Mouse (Mus musculus) lung, postnatal 0 days (tissue): Measurements from ENCODE around the gene Igfbp5. TPM values are rescaled to one million over a fixed set of nuclear protein-coding genes. Genes with fewer than 3 reads are reported as not detected.

ENCODE experiments used
- ATAC-seq: fragments of 200-750 bp; cut with Nextera tagmentation; 2 replicates; pipeline ENCODE4 v1.8.0; 2017; ENCODE audit warnings: moderate library complexity
- DNase-seq: peaks from one replicate; pipeline ENCODE4 v3.0.0-alpha.2; 2016; ENCODE audit warnings: low spot score
- H3K27ac ChIP-seq: fragments of 300-500 bp; sonication (generic); 2 replicates; pipeline ENCODE4 v1.5.1; 2014; ENCODE audit warnings: antibody characterized with exemption, mild to moderate bottlenecking, low read length, mixed read lengths
- H3K27me3 ChIP-seq: fragments of 300-500 bp; sonication (generic); replicated peaks from 2 replicates; pipeline ENCODE4 v1.6.1; 2014; ENCODE audit warnings: low read length, mixed read lengths; ENCODE audit not compliant: insufficient read depth
- H3K36me3 ChIP-seq: fragments of 300-500 bp; sonication (generic); 2 replicates; pipeline ENCODE4 v1.6.1; 2014; ENCODE audit warnings: low read length, mixed read lengths; ENCODE audit not compliant: insufficient read depth
- H3K4me1 ChIP-seq: fragments of 300-500 bp; sonication (generic); 2 replicates; pipeline ENCODE4 v1.6.1; 2014; ENCODE audit warnings: antibody characterized with exemption, low read depth, low read length, mixed read lengths; ENCODE audit not compliant: insufficient read depth
- H3K4me2 ChIP-seq: fragments of 300-500 bp; sonication (generic); replicated peaks from 2 replicates; pipeline ENCODE4 v1.6.1; 2014; ENCODE audit warnings: low read depth, mild to moderate bottlenecking, low read length, moderate library complexity, mixed read lengths
- H3K4me3 ChIP-seq: fragments of 300-500 bp; sonication (generic); 2 replicates; pipeline ENCODE4 v1.5.1; 2014; ENCODE audit warnings: low read depth, low read length
- H3K9ac ChIP-seq: fragments of 300-500 bp; sonication (generic); replicated peaks from 2 replicates; pipeline ENCODE4 v1.6.1; 2014; ENCODE audit warnings: low read depth, mild to moderate bottlenecking
- H3K9me3 ChIP-seq: fragments of 300-500 bp; sonication (generic); 2 replicates; pipeline ENCODE4 v1.6.1; 2016; ENCODE audit warnings: low read length, mixed read lengths
- CTCF ChIP-seq: IDR thresholded peaks from 2 replicates; pipeline ENCODE4 v1.5.1; 2016; ENCODE audit warnings: antibody characterized with exemption, mild to moderate bottlenecking
- EP300 ChIP-seq: IDR thresholded peaks from 2 replicates; pipeline ENCODE4 v1.6.1; 2016; ENCODE audit warnings: antibody characterized with exemption, mild to moderate bottlenecking, control low read depth
- WGBS: fragments of 180-500 bp; shearing (Covaris S2); extraction: QIAGEN DNeasy Blood & Tissue Kit; methylation state at CpG from one replicate; pipeline ENCODE4 v1.1.7; 2014; 5-methylcytosine and 5-hydroxymethylcytosine counted together
- polyA plus RNA-seq: library from polyadenylated mRNA; unstranded; fragments of >200 nt; fragmentation: Nextera tagmentation; extraction: Ambion mirVana; gene quantifications from 2 replicates; pipeline ENCODE4 v1.2.1, GENCODE M21; 2015

Gene Igfbp5
- polyA plus RNA-seq, 1 experiment from 2014 or later: 32.6 TPM

DNA sequence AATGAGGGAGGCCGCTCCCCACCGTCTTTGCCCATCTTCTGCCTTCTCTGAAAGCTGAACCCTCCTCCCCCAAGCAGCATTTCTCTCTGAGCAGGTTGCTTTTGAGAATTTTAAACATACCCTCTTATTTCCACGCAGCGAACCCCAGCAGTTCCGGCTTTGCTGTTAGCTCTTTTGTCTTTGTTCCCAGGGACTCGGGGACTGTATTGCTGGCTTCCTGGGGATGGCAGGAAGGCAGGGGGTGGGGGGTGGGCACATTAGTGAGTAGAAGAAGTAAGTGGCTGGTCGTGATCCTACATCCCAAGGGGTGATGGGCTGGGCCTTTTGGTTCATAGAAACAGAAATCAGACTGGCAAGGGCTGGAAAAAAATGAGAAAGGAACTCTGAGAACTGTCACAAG is 47.8 kb downstream of the Igfbp5 start:
- no peak for ATAC-seq
- TF ChIP-seq EP300 (no peak), CTCF (no peak)
- Histone ChIP-seq H3K36me3 (no peaks in the 10 kb centered on the region), H3K4me3 (no peak overlapping the region), H3K27me3 (peaks cover 5% of the 10 kb centered on the region; the same call in 1 of the 2 replicates), H3K4me1 (peaks cover 8% of the 10 kb centered on the region), H3K9me3 (no peaks in the 10 kb centered on the region), H3K27ac (no peak overlapping the region), H3K4me2 (0 out of 2 replicates have a peak overlapping the region, but pooled peaks have one; percentile 22), H3K9ac (no peak overlapping the region)
- 15% methylated on average over 7 of the region's 7 CpGs for WGBS
- no peak for DNase-seq

DNA sequence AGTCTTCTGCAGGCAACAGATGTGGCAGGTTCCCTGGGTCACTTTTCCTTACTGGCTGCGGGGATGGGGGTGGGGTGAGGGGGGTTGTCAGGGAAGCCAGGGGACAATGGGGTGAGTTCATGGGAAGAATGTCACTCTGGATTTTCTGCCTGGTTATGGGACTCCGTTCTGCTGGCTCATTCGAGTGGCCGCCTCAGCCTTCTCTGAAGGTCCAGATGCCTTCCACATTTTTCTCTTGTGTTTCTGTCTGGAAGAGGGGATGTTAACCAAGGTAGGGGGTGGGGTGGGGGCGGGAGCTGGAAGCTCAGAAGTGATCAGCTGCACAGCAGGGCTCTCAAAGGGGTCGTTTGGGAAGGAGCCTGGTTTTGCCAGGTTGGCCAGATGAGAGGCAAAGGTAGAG is 48.2 kb downstream of the Igfbp5 start:
- Histone ChIP-seq H3K4me2 (0 out of 2 replicates have a peak overlapping the region, but pooled peaks have one; percentile 22), H3K27me3 (peaks cover 5% of the 10 kb centered on the region; the same call in 1 of the 2 replicates), H3K36me3 (no peaks in the 10 kb centered on the region), H3K4me1 (peaks cover 8% of the 10 kb centered on the region), H3K9ac (no peak overlapping the region), H3K9me3 (no peaks in the 10 kb centered on the region), H3K4me3 (no peak overlapping the region), H3K27ac (no peak overlapping the region)
- TF ChIP-seq EP300 (no peak), CTCF (no peak)
- 18% methylated on average over 6 of the region's 6 CpGs for WGBS
- ATAC-seq (no peak), DNase-seq (no peak)

DNA sequence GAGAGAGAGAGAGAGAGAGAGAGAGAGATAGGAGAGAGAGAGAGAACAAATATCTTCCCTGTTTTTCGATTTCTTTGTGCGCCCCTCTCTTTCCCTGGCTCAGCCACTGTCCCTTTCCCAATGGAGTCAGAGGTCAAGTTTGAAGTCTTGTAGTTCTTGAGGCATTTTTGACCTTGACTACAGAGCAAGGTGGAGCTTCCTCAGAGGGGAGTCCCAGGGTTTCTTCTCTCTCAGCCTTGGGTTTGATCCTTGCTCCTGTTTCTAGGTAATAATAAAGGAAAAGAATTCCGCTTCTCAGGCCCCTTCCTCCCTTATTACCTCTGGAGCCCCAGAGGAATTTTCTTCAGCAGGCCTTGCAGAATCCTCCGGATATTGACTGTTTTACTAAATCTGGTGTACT is 48.8 kb downstream of the Igfbp5 start:
- no peak overlapping the region for H3K4me3 ChIP-seq
- H3K27ac ChIP-seq: no peak overlapping the region
- H3K36me3 ChIP-seq: no peaks in the 10 kb centered on the region
- no peaks in the 10 kb centered on the region for H3K9me3 ChIP-seq
- peaks cover 5% of the 10 kb centered on the region; the same call in 1 of the 2 replicates for H3K27me3 ChIP-seq
- H3K4me1 ChIP-seq: peaks cover 8% of the 10 kb centered on the region
- ATAC-seq (no peak), DNase-seq (no peak)
- no peak for TF ChIP-seq CTCF
- TF ChIP-seq EP300: no peak
- no peak overlapping the region for H3K9ac ChIP-seq
- peak overlapping the region; percentile 97; the same call in 1 of the 2 replicates for H3K4me2 ChIP-seq
- WGBS: 34% methylated on average over 4 of the region's 4 CpGs

DNA sequence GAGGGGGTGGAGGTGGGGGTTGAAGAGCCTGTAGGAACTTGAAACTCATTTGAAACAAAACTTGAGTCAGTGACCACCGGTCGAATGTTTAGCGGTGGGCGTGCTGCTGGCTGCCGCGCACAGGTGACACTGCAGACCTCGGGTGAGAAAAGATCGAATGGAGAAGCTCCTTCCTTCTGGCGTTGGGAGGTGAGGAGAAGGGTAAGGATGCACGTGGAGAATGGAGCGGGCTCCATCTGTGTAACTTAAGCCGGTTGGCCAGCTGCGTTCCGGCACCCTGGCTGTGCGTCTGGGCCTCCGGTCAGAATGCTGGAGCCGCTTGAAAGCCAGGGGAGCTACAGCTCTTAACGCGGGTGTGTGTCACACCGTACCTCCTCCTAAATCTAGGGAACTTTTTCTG is 49.4 kb downstream of the Igfbp5 start:
- H3K36me3 ChIP-seq: no peaks in the 10 kb centered on the region
- H3K4me2 ChIP-seq: peak overlapping the region; percentile 97
- H3K4me1 ChIP-seq: peaks cover 8% of the 10 kb centered on the region
- ATAC-seq (no peak), DNase-seq (peak; percentile 13)
- H3K27me3 ChIP-seq: peaks cover 5% of the 10 kb centered on the region; the same call in 1 of the 2 replicates
- no peak overlapping the region for H3K9ac ChIP-seq
- peak overlapping the region; percentile 48 for H3K4me3 ChIP-seq
- no peak for TF ChIP-seq CTCF
- no peak for TF ChIP-seq EP300
- no peak overlapping the region for H3K27ac ChIP-seq
- 2% methylated on average over 20 of the region's 20 CpGs for WGBS
- no peaks in the 10 kb centered on the region for H3K9me3 ChIP-seq

DNA sequence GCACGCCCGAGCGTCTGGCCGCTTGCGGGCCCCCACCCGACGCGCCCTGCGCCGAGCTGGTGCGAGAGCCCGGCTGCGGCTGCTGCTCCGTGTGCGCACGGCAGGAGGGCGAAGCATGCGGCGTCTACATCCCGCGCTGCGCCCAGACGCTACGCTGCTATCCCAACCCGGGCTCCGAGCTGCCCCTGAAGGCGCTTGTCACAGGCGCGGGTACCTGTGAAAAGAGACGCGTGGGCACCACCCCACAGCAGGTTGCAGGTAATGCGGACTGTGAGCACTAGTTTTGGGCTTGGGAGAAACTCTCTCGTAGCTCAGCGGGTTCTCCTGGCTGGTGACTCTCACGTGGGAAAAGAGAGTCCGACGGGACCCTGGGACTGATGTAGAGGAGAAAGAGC is 50.0 kb downstream of the Igfbp5 start:
- DNase-seq: no peak
- 3% methylated on average over 37 of the region's 37 CpGs for WGBS
- Histone ChIP-seq H3K9me3 (no peaks in the 10 kb centered on the region), H3K4me2 (peak overlapping the region; percentile 97), H3K27ac (no peak overlapping the region), H3K9ac (no peak overlapping the region), H3K4me1 (peaks cover 8% of the 10 kb centered on the region), H3K27me3 (peaks cover 5% of the 10 kb centered on the region; the same call in 1 of the 2 replicates), H3K36me3 (no peaks in the 10 kb centered on the region), H3K4me3 (peak overlapping the region; percentile 48)
- ATAC-seq: peak; percentile 55
- TF ChIP-seq EP300: no peak

DNA sequence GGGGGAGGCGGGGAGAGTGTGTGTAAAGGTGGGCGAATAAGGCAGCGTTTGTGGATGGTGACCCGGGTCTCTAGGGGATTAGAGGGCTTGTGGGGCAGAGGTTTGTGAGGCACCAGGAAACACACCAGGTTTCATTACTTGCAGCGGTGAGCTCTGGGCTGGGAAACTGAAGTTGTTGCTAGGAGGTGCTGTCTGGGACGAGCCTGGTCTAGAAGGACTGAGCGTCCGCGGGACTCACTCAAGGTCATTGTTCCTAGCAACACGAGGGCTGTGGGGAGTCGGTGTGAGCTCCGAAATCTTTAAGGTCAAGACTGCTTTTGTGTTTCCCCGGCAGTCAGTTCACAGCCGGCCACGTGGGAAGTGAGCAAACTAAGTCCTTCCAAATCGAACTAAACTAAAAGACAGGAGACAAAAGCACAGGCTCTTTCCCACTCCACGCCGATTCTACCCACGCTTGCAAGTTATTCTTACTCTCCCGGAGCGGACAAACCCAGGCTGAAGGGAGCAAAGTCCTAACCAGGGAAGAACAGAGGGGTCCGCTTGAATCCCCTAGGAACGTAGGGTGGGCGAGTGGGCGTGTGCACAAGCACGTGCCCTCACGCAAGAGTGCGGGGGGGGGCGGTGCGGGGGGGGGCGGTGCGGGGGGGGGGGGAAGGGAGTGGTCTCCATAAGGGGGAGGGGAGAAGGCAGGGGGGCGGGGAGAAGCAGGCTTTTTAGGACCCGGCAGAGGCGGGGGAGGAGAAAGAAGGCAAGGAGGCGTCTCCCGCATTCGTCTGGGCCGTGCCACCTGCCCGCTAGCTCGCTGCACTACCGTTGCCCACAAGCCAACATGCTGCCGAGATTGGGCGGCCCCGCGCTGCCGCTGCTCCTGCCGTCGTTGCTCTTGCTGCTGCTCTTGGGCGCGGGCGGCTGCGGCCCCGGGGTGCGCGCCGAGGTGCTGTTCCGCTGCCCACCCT is 50.7 kb downstream of the Igfbp5 start, which contains the start of gene Igfbp2:
Igfbp2 (plus strand) TSS at position 753 of the 956 bp plus-strand sequence.
- ATAC-seq (peak; percentile 53), DNase-seq (peak; percentile 46)
- H3K9me3 ChIP-seq: no peaks in the 10 kb centered on the region
- H3K27ac ChIP-seq: no peak within 1 kb of the TSS
- peak within 1 kb of the TSS; percentile 97 for H3K4me2 ChIP-seq
- H3K36me3 ChIP-seq: no peaks in the 10 kb centered on the region
- peaks cover 5% of the 10 kb centered on the region; the same call in 1 of the 2 replicates for H3K27me3 ChIP-seq
- H3K4me3 ChIP-seq: peak within 1 kb of the TSS; percentile 48
- WGBS: 6% methylated on average over 34 of the region's 58 CpGs
- no peak for TF ChIP-seq EP300
- no peak for TF ChIP-seq CTCF
- peaks cover 8% of the 10 kb centered on the region for H3K4me1 ChIP-seq
- no peak within 1 kb of the TSS for H3K9ac ChIP-seq
